Mouse (Mus musculus) kidney, embryonic 16.5 days (tissue): ENCODE measurements around the gene Top3b. TPM values are rescaled to one million over a fixed set of nuclear protein-coding genes. Genes with fewer than 3 reads are reported as not detected.

Experiments used
- ATAC-seq: fragments of 200-750 bp; cut with Nextera tagmentation; 2 replicates; pipeline ENCODE4 v1.8.0; 2017; ENCODE audit warnings: moderate TSS enrichment; ENCODE audit not compliant: low FRiP score, low TSS enrichment
- H3K27ac ChIP-seq: fragments of 300-500 bp; sonication (generic); 2 replicates; pipeline ENCODE4 v1.5.1; 2014; ENCODE audit warnings: low read length
- H3K27me3 ChIP-seq: fragments of 300-500 bp; sonication (generic); 2 replicates; pipeline ENCODE4 v1.6.1; 2014; ENCODE audit warnings: low read length, control low read depth, mixed read lengths; ENCODE audit not compliant: insufficient read depth
- H3K36me3 ChIP-seq: fragments of 300-500 bp; sonication (generic); 2 replicates; pipeline ENCODE4 v1.6.1; 2014; ENCODE audit warnings: low read length, control low read depth, mixed read lengths; ENCODE audit not compliant: insufficient read depth
- H3K4me1 ChIP-seq: fragments of 300-500 bp; sonication (generic); 2 replicates; pipeline ENCODE4 v1.6.1; 2014; ENCODE audit warnings: low read length, control low read depth, mixed read lengths; ENCODE audit not compliant: insufficient read depth
- H3K4me2 ChIP-seq: fragments of 300-500 bp; sonication (generic); replicated peaks from 2 replicates; pipeline ENCODE4 v1.6.1; 2014; ENCODE audit warnings: low read depth, low read length
- H3K4me3 ChIP-seq: fragments of 300-500 bp; sonication (generic); 2 replicates; pipeline ENCODE4 v1.5.1; 2014; ENCODE audit warnings: mild to moderate bottlenecking, low read length
- H3K9ac ChIP-seq: fragments of 300-500 bp; sonication (generic); replicated peaks from 2 replicates; pipeline ENCODE4 v1.6.1; 2014; ENCODE audit warnings: low read length
- H3K9me3 ChIP-seq: fragments of 300-500 bp; sonication (generic); 2 replicates; pipeline ENCODE4 v1.6.1; 2016; ENCODE audit warnings: low read length, control low read depth
- WGBS: fragments of 180-500 bp; shearing (Covaris S2); extraction: QIAGEN DNeasy Blood & Tissue Kit; methylation state at CpG from one replicate; pipeline ENCODE4 v1.1.7; 2014; 5-methylcytosine and 5-hydroxymethylcytosine counted together
- polyA plus RNA-seq: library from polyadenylated mRNA; unstranded; fragments of >200 nt; fragmentation: Nextera tagmentation; extraction: Ambion mirVana; gene quantifications from 2 replicates; pipeline ENCODE4 v1.2.1, GENCODE M21; 2015

Top3b gene
- polyA plus RNA-seq, 1 experiment from 2014 or later = 73.0 TPM

DNA sequence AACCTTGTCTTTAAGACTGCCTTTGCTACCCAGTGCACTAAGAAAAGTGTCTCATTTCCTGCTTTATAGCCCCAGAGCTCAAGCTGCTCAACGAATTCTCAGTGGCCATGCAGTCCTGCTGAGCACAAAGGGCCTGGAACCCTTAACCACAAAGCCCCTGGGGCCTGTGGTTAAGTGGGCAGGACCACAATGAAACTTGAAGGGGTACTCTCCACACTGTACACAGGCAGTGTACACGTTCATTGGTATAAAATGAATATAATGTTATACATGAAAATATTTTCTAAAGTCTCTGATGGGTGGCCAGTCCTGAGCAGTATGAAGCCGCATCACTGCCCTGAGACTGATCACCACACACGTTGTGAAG is 25.5 kb downstream of the Top3b start:
- peaks cover 24% of the 10 kb centered on the region for H3K36me3 ChIP-seq
- 23% methylated on average over 4 of the region's 4 CpGs for WGBS
- H3K9ac ChIP-seq = no peak overlapping the region
- H3K27ac ChIP-seq = peak overlapping the region; percentile 23; the same call in 1 of the 2 replicates
- peaks cover 14% of the 10 kb centered on the region for H3K4me1 ChIP-seq
- no peaks in the 10 kb centered on the region for H3K9me3 ChIP-seq
- peak overlapping the region; percentile 71; the same call in 1 of the 2 replicates for H3K4me3 ChIP-seq
- H3K4me2 ChIP-seq = peak overlapping the region; percentile 80; the same call in 1 of the 2 replicates
- no peak for ATAC-seq
- H3K27me3 ChIP-seq = no peaks in the 10 kb centered on the region

DNA sequence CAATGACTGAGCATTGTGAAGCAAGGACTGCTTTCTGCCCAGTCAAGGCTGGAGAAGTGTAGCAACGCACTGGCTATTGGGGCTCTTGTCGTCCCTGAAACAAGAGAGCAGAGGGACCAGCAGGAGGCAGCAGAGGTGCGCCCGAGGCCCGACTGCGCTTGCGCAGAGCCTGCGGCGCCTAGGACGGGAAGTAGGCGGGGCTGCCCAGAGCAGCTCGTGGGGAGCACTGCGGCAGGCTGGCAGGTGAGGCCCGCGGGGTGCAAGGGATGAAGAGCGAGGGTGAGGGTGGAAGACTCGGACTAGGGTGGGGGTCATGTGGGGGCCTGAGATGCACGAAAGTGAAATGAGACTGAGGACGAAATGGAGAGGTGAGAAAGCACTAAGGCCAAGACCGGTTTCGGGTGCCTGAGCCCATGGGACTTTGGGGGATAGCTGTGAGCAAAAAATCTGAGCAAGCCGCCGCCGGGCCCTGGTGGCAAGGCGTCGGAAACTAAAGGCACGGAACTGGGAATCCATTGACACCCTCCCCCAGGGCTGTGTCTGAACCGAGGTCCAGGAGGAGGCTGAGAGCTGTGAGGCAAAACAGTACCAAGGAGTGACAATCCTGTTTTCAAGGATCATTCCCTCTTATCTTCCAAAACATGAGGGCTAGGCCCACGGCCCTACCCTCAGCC is 26.0 kb downstream of the Top3b start, which contains the start of gene Ppm1f:
Ppm1f (plus strand) TSS at position 88 of the 674 bp plus-strand sequence.
- peak; percentile 95 for ATAC-seq
- H3K27me3 ChIP-seq = no peaks in the 10 kb centered on the region
- H3K4me2 ChIP-seq = peak within 1 kb of the TSS; percentile 80
- under 1% methylated on average over 29 of the region's 29 CpGs for WGBS
- H3K27ac ChIP-seq = peak within 1 kb of the TSS; percentile 60
- H3K4me1 ChIP-seq = peaks cover 14% of the 10 kb centered on the region
- no peaks in the 10 kb centered on the region for H3K9me3 ChIP-seq
- H3K4me3 ChIP-seq = peak within 1 kb of the TSS; percentile 71
- peak within 1 kb of the TSS; percentile 77 for H3K9ac ChIP-seq
- peaks cover 19% of the 10 kb centered on the region for H3K36me3 ChIP-seq

DNA sequence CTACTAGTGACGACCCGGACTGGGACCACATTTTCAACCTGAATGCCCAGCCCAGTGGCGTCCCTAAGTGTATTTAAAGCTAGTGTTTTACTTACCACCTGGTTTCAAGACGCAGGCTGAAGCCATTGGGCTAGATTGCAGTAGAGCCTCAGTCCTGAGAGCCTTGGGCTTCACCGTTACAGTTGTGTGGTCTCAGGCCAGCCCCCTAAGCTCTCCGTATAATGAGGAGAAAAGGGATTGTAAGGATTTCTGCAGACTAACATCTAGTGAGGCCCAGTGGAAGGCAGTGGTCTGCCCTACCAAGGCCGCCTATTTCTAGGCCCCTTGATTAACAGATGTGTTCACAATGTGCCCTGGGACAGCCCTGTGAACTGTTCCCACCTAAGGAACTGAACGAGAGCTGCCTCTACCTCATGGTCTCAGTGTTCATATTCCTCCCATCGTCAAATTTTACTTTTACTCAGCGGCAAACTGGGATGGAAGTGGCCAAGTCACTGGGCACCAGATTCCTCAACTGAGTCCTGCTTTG is 26.6 kb downstream of the Top3b start:
- Histone ChIP-seq H3K27me3 (no peaks in the 10 kb centered on the region), H3K27ac (peak overlapping the region; percentile 60), H3K9ac (peak overlapping the region; percentile 77), H3K9me3 (no peaks in the 10 kb centered on the region), H3K4me3 (peak overlapping the region; percentile 71), H3K36me3 (peaks cover 13% of the 10 kb centered on the region), H3K4me2 (peak overlapping the region; percentile 80), H3K4me1 (peaks cover 14% of the 10 kb centered on the region)
- no peak; the same call in 1 of the 2 replicates for ATAC-seq
- WGBS = 20% methylated on average over 10 of the region's 10 CpGs

DNA sequence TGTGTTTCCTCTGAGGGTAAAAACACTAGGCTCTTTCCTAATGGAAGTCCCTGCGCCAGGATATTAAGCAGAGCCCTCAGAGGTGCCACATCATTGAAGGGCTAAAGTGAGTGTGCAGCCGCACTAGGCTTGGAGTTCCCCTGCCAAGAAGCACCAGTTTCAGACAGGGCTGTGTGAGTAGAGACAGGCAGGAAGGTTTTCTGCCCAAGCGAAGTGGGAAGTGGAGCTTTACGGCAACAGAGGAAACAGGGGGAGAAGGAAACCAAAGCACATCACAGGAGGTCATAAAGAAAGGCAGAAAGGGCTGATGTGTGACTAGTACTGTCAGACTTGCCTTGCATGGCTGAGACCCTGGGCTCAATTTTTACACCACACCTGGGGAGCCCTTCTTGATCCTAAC is 31.8 kb downstream of the Top3b start:
- H3K36me3 ChIP-seq = peaks cover 28% of the 10 kb centered on the region
- no peak overlapping the region for H3K9ac ChIP-seq
- peaks cover 8% of the 10 kb centered on the region for H3K4me1 ChIP-seq
- 68% methylated on average over 4 of the region's 4 CpGs for WGBS
- no peaks in the 10 kb centered on the region for H3K27me3 ChIP-seq
- H3K4me2 ChIP-seq = no peak overlapping the region
- ATAC-seq = no peak
- no peak overlapping the region for H3K4me3 ChIP-seq
- peak overlapping the region; percentile 57; the same call in 1 of the 2 replicates for H3K27ac ChIP-seq
- H3K9me3 ChIP-seq = no peaks in the 10 kb centered on the region

DNA sequence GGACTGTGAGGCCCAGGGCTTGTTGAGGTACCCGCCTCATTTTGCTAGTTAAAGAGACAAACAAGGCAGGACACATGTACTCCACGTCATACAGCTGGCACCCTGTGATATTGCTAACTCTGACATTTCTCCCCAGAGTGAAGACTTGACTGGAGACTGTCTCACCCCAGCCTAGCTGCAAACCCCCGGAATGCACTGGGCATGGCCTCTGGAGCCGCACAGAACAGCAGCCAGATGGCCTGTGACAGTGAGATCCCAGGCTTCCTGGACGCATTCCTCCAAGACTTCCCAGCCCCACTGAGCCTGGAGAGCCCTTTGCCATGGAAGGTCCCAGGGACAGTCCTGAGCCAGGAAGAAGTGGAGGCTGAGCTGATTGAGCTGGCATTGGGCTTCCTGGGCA is 32.7 kb downstream of the Top3b start:
- H3K4me3 ChIP-seq = no peak overlapping the region
- no peak for ATAC-seq
- H3K4me1 ChIP-seq = no peaks in the 10 kb centered on the region
- no peaks in the 10 kb centered on the region for H3K27me3 ChIP-seq
- 84% methylated on average over 5 of the region's 5 CpGs for WGBS
- H3K9me3 ChIP-seq = no peaks in the 10 kb centered on the region
- no peak overlapping the region for H3K4me2 ChIP-seq
- H3K27ac ChIP-seq = no peak overlapping the region
- H3K9ac ChIP-seq = no peak overlapping the region
- H3K36me3 ChIP-seq = peaks cover 28% of the 10 kb centered on the region

DNA sequence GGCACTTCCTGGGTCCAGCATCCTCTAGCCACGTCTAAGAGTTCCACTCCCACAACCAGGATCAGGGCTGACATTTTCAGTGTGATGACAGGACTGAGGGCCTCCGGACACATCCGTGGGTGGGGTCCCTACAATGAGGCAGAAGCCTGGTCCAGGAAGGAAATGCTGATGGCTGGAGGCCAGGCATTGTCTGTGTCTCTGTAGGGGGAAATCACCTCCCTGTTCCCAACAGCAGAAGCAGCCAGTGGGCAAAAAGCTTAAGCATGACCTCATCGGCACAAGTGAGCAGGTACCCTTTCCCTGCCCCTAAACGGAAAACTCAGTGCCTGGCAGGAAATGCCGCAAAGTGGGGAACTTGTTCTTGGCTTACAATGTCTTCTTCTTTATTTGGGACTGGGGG is 37.3 kb downstream of the Top3b start:
- Histone ChIP-seq H3K27me3 (no peaks in the 10 kb centered on the region), H3K27ac (peak overlapping the region; percentile 80), H3K9me3 (no peaks in the 10 kb centered on the region), H3K4me3 (no peak overlapping the region), H3K4me1 (no peaks in the 10 kb centered on the region), H3K36me3 (peaks cover 52% of the 10 kb centered on the region), H3K9ac (no peak overlapping the region), H3K4me2 (no peak overlapping the region)
- 70% methylated on average over 6 of the region's 6 CpGs for WGBS
- peak; percentile 66 for ATAC-seq

DNA sequence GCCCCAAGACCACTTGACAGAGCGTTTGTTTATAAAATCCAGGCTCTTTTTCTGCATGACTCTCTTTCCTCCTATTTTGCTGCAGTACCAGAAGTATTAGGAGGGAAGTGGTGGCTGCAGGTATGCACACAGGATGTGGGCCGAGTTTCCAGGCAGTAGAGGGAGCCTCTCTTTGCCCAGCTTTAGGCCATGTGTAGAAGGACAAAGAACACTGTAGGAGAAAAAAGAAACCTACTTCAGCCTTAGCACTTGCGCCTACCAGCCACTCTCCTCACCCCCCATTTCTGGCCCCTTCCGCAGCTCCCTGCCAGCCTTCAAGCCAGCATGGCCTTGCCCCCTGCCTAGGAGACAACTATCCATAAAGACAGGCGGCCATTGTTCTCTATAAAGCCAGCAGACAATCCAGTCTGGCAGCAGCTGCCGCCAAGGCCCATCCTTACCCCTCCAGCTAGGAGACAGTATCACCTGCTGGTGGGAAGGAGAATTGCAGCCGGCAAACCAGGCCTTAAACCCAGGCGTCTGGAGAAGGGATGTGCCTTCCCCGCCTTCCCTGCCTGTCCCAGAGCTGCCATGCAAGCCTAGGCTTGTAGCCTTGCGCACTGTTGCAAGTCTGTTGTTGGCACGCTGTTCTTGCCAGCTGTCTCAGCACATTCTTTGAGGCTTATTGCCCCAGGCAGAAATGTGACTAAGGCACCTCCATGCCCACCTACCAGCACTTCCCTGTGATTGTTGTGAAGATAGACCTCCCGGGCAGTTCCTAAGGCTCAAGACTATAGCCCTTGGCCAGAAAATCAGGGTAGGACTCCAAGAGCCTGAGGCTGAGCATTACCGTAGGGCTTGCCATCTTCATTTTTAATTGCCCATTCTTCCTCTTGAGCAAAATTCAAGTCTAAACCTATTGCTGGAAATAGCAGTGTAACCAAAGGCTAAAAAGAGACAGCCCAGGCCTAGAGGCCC is 41.4 kb downstream of the Top3b start:
- peaks cover 58% of the 10 kb centered on the region for H3K36me3 ChIP-seq
- H3K4me3 ChIP-seq = no peak overlapping the region
- H3K27me3 ChIP-seq = no peaks in the 10 kb centered on the region
- 51% methylated on average over 13 of the region's 13 CpGs for WGBS
- H3K4me1 ChIP-seq = no peaks in the 10 kb centered on the region
- peak; percentile 82 for ATAC-seq
- no peak overlapping the region for H3K4me2 ChIP-seq
- H3K27ac ChIP-seq = peak overlapping the region; percentile 44; the same call in 1 of the 2 replicates
- no peak overlapping the region for H3K9ac ChIP-seq
- no peaks in the 10 kb centered on the region for H3K9me3 ChIP-seq

DNA sequence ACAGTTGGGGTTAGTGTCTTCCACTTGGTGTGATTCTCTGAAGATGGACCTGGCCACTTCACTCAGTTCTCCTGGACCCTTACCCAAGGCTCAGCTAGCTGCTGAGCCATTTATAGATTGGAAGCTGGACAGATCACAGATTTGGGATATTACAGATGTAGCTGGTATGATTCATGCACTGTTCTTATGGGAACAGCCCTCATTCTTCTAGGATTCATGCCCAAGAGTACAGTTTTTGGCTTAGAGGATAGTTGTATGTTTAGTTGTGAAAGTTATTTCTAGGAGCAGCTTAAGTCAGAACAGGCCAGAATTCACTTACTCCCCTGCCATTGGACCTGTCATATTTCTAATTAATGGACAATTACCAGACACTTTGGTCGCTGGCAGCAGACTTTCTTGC is 42.9 kb downstream of the Top3b start:
- peaks cover 73% of the 10 kb centered on the region for H3K36me3 ChIP-seq
- 63% methylated on average over 1 of the region's 1 CpGs for WGBS
- no peak for ATAC-seq

DNA sequence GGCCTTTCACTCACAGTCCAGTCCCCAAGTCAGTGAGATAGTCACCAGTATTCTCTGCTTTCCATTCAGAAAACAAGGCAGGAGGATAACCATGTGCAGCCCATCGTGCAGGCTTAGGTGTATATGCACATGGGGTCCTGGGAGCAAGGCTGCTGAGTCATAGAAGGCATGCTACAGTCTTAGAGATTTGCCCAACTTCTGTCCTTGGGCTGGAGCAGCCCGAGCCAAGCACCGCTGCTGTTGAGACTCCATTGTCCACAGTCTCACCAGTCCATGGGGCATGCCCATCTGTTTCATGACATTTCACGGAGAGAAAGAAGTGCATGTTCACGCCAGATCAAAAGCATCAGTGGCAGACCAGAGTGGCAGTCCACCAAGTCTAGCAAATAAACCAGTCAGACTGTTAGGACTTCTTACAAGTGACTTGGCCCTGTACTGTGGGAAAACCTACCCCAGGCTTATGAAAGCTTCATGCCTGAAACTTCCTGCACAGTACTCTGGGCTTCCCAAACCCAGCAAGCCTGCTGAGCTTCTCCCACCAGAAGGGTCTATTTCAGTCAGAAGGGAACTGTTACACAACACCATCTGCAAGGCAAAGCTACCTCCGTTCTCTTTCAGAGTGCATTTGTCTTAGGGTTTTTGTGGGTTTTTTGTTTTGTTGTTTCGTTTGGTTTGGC is 48.0 kb downstream of the Top3b start:
- Histone ChIP-seq H3K4me1 (no peaks in the 10 kb centered on the region), H3K27ac (no peak overlapping the region), H3K27me3 (no peaks in the 10 kb centered on the region), H3K4me3 (no peak overlapping the region), H3K36me3 (peaks cover 67% of the 10 kb centered on the region), H3K9me3 (no peaks in the 10 kb centered on the region), H3K4me2 (no peak overlapping the region), H3K9ac (no peak overlapping the region)
- 92% methylated on average over 7 of the region's 7 CpGs for WGBS
- no peak for ATAC-seq

More for the DNA sequence above, 42.9 kb downstream of the Top3b start:
- H3K4me2 ChIP-seq = no peak overlapping the region
- no peak overlapping the region for H3K27ac ChIP-seq
- no peaks in the 10 kb centered on the region for H3K4me1 ChIP-seq
- H3K9ac ChIP-seq = no peak overlapping the region
- H3K9me3 ChIP-seq = no peaks in the 10 kb centered on the region
- H3K4me3 ChIP-seq = no peak overlapping the region
- no peaks in the 10 kb centered on the region for H3K27me3 ChIP-seq
